Mouse (Mus musculus): ENCODE measurements around the gene Nek11. TPM values are rescaled to one million over a fixed set of nuclear protein-coding genes. Genes with fewer than 3 reads are reported as not detected.
A peak's percentile ranks its signal among the peaks of the same experiment; 100 is the strongest.

Gene Nek11
- polyA plus RNA-seq, 1 experiment from 2014 or later, result 2.8 TPM

- H3K36me3 ChIP-seq (ENCODE audit: control insufficient read depth, insufficient read depth, low read length), result no peaks in the 10 kb centered on the region
- no peak for ATAC-seq (ENCODE audit: low FRiP score)
- WGBS, result 86% methylated on average over 3 of the region's 3 CpGs
These were observed 93.1 kb downstream of the Nek11 start for GRCm38 (mm10) chr9:105302230-105302629.

GRCm38 (mm10) chr9:105301396-105301795 lies 93.9 kb downstream of the Nek11 start:
- no peaks in the 10 kb centered on the region for H3K36me3 ChIP-seq (ENCODE audit: control insufficient read depth, insufficient read depth, low read length)
- H3K9ac ChIP-seq (ENCODE audit: low read depth, low read length), result no peak overlapping the region
- no peak overlapping the region for H3K4me3 ChIP-seq (ENCODE audit: low read depth, low read length)
- no peak overlapping the region for H3K4me2 ChIP-seq (replicated peaks; ENCODE audit: low read depth, low read length)
- no peak for ATAC-seq (ENCODE audit: low FRiP score)
- H3K27ac ChIP-seq (ENCODE audit: low read depth, low read length), result no peak overlapping the region
- H3K4me1 ChIP-seq (replicated peaks; ENCODE audit: control insufficient read depth, insufficient read depth, low read length), result no peaks in the 10 kb centered on the region
- no peaks in the 10 kb centered on the region for H3K9me3 ChIP-seq (ENCODE audit: control insufficient read depth, low read length)
- DNase-seq (ENCODE audit: low spot score), result no peak
- 90% methylated on average over 1 of the region's 1 CpGs for WGBS
- H3K27me3 ChIP-seq (ENCODE audit: control insufficient read depth, insufficient read depth, low read length), result no peaks in the 10 kb centered on the region

More at GRCm38 (mm10) chr9:105302230-105302629, 93.1 kb downstream of the Nek11 start:
- Histone ChIP-seq H3K27me3 (ENCODE audit: control insufficient read depth, insufficient read depth, low read length) (no peaks in the 10 kb centered on the region), H3K4me3 (ENCODE audit: low read depth, low read length) (no peak overlapping the region), H3K27ac (ENCODE audit: low read depth, low read length) (no peak overlapping the region), H3K4me1 (replicated peaks; ENCODE audit: control insufficient read depth, insufficient read depth, low read length) (no peaks in the 10 kb centered on the region), H3K9me3 (ENCODE audit: control insufficient read depth, low read length) (no peaks in the 10 kb centered on the region), H3K9ac (ENCODE audit: low read depth, low read length) (no peak overlapping the region), H3K4me2 (replicated peaks; ENCODE audit: low read depth, low read length) (no peak overlapping the region)
- no peak for DNase-seq (ENCODE audit: low spot score)

GRCm38 (mm10) chr9:105300738-105301325 lies 94.5 kb downstream of the Nek11 start:
- no peak for ATAC-seq (ENCODE audit: low FRiP score)
- no peaks in the 10 kb centered on the region for H3K27me3 ChIP-seq (ENCODE audit: control insufficient read depth, insufficient read depth, low read length)
- 71% methylated on average over 2 of the region's 2 CpGs for WGBS

GRCm38 (mm10) chr9:105284670-105285069 lies 110.7 kb downstream of the Nek11 start:
- DNase-seq (ENCODE audit: low spot score) (no peak), ATAC-seq (ENCODE audit: low FRiP score) (no peak)
- Histone ChIP-seq H3K27ac (ENCODE audit: low read depth, low read length) (no peak overlapping the region), H3K9me3 (ENCODE audit: control insufficient read depth, low read length) (no peaks in the 10 kb centered on the region), H3K4me3 (ENCODE audit: low read depth, low read length) (no peak overlapping the region), H3K36me3 (ENCODE audit: control insufficient read depth, insufficient read depth, low read length) (no peaks in the 10 kb centered on the region), H3K9ac (ENCODE audit: low read depth, low read length) (no peak overlapping the region), H3K27me3 (ENCODE audit: control insufficient read depth, insufficient read depth, low read length) (no peaks in the 10 kb centered on the region), H3K4me1 (replicated peaks; ENCODE audit: control insufficient read depth, insufficient read depth, low read length) (no peaks in the 10 kb centered on the region), H3K4me2 (replicated peaks; ENCODE audit: low read depth, low read length) (no peak overlapping the region)
- 41% methylated on average over 7 of the region's 7 CpGs for WGBS

More at GRCm38 (mm10) chr9:105300738-105301325, 94.5 kb downstream of the Nek11 start:
- Histone ChIP-seq H3K4me1 (replicated peaks; ENCODE audit: control insufficient read depth, insufficient read depth, low read length) (no peaks in the 10 kb centered on the region), H3K4me3 (ENCODE audit: low read depth, low read length) (no peak overlapping the region), H3K4me2 (replicated peaks; ENCODE audit: low read depth, low read length) (no peak overlapping the region), H3K27ac (ENCODE audit: low read depth, low read length) (no peak overlapping the region), H3K9ac (ENCODE audit: low read depth, low read length) (no peak overlapping the region), H3K36me3 (ENCODE audit: control insufficient read depth, insufficient read depth, low read length) (no peaks in the 10 kb centered on the region), H3K9me3 (ENCODE audit: control insufficient read depth, low read length) (no peaks in the 10 kb centered on the region)
- DNase-seq (ENCODE audit: low spot score), result no peak

DNA sequence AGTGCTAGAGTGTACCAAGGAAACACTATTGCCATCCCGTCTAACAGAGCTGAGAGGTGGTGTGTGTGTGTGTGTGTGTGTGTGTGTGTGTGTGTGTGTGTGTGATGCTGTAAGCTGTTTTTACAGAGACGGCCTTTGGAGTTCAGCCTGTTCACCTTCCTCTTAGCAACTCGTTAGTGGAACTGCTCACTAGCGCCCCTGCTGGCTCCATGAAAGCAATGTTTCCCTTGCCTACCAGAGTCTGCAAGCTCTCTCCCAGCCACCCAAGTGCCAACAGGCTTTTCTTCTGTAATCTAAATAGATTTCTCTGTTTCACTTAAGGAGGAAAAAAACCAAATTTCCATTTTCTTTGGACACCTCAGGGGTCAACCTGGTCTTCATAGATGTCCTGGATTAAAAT lies 112.6 kb downstream of the Nek11 start:
- Histone ChIP-seq H3K9me3 (ENCODE audit: control insufficient read depth, low read length) (no peaks in the 10 kb centered on the region), H3K9ac (ENCODE audit: low read depth, low read length) (no peak overlapping the region), H3K4me3 (ENCODE audit: low read depth, low read length) (no peak overlapping the region), H3K27me3 (ENCODE audit: control insufficient read depth, insufficient read depth, low read length) (no peaks in the 10 kb centered on the region), H3K4me2 (replicated peaks; ENCODE audit: low read depth, low read length) (no peak overlapping the region), H3K36me3 (ENCODE audit: control insufficient read depth, insufficient read depth, low read length) (no peaks in the 10 kb centered on the region), H3K27ac (ENCODE audit: low read depth, low read length) (no peak overlapping the region), H3K4me1 (replicated peaks; ENCODE audit: control insufficient read depth, insufficient read depth, low read length) (no peaks in the 10 kb centered on the region)
- DNase-seq (ENCODE audit: low spot score) (peak; percentile 74), ATAC-seq (ENCODE audit: low FRiP score) (no peak)
- WGBS, result 28% methylated on average over 4 of the region's 4 CpGs

- H3K4me2 ChIP-seq (replicated peaks; ENCODE audit: low read depth, low read length), result no peak overlapping the region
These were observed 120.4 kb downstream of the Nek11 start for GRCm38 (mm10) chr9:105274925-105275324.

GRCm38 (mm10) chr9:105274286-105274685 lies 121.0 kb downstream of the Nek11 start:
- Histone ChIP-seq H3K27ac (ENCODE audit: low read depth, low read length) (peak overlapping the region; percentile 36; the same call in 1 of the 2 replicates), H3K9ac (ENCODE audit: low read depth, low read length) (no peak overlapping the region), H3K4me3 (ENCODE audit: low read depth, low read length) (no peak overlapping the region), H3K4me2 (replicated peaks; ENCODE audit: low read depth, low read length) (no peak overlapping the region), H3K9me3 (ENCODE audit: control insufficient read depth, low read length) (no peaks in the 10 kb centered on the region), H3K4me1 (replicated peaks; ENCODE audit: control insufficient read depth, insufficient read depth, low read length) (no peaks in the 10 kb centered on the region), H3K36me3 (ENCODE audit: control insufficient read depth, insufficient read depth, low read length) (no peaks in the 10 kb centered on the region), H3K27me3 (ENCODE audit: control insufficient read depth, insufficient read depth, low read length) (no peaks in the 10 kb centered on the region)
- DNase-seq (ENCODE audit: low spot score), result peak; percentile 53
- peak; percentile 66 for ATAC-seq (ENCODE audit: low FRiP score)
- 42% methylated on average over 6 of the region's 6 CpGs for WGBS

More at GRCm38 (mm10) chr9:105274925-105275324, 120.4 kb downstream of the Nek11 start:
- Histone ChIP-seq H3K4me3 (ENCODE audit: low read depth, low read length) (no peak overlapping the region), H3K9ac (ENCODE audit: low read depth, low read length) (no peak overlapping the region), H3K36me3 (ENCODE audit: control insufficient read depth, insufficient read depth, low read length) (no peaks in the 10 kb centered on the region), H3K4me1 (replicated peaks; ENCODE audit: control insufficient read depth, insufficient read depth, low read length) (no peaks in the 10 kb centered on the region), H3K27ac (ENCODE audit: low read depth, low read length) (0 out of 2 replicates have a peak overlapping the region, but pooled peaks have one; percentile 36), H3K9me3 (ENCODE audit: control insufficient read depth, low read length) (no peaks in the 10 kb centered on the region), H3K27me3 (ENCODE audit: control insufficient read depth, insufficient read depth, low read length) (no peaks in the 10 kb centered on the region)
- ATAC-seq (ENCODE audit: low FRiP score) (no peak), DNase-seq (ENCODE audit: low spot score) (no peak)
- WGBS, result 81% methylated on average over 3 of the region's 3 CpGs

GRCm38 (mm10) chr9:105272241-105272640 lies 123.1 kb downstream of the Nek11 start:
- DNase-seq (ENCODE audit: low spot score) (peak; percentile 41), ATAC-seq (ENCODE audit: low FRiP score) (no peak)
- Histone ChIP-seq H3K4me2 (replicated peaks; ENCODE audit: low read depth, low read length) (no peak overlapping the region), H3K4me3 (ENCODE audit: low read depth, low read length) (no peak overlapping the region), H3K4me1 (replicated peaks; ENCODE audit: control insufficient read depth, insufficient read depth, low read length) (no peaks in the 10 kb centered on the region), H3K27ac (ENCODE audit: low read depth, low read length) (no peak overlapping the region), H3K36me3 (ENCODE audit: control insufficient read depth, insufficient read depth, low read length) (no peaks in the 10 kb centered on the region), H3K9me3 (ENCODE audit: control insufficient read depth, low read length) (no peaks in the 10 kb centered on the region), H3K27me3 (ENCODE audit: control insufficient read depth, insufficient read depth, low read length) (no peaks in the 10 kb centered on the region), H3K9ac (ENCODE audit: low read depth, low read length) (no peak overlapping the region)
- 14% methylated on average over 7 of the region's 7 CpGs for WGBS

- Histone ChIP-seq H3K27ac (ENCODE audit: low read depth, low read length) (no peak overlapping the region), H3K4me3 (ENCODE audit: low read depth, low read length) (no peak overlapping the region), H3K9ac (ENCODE audit: low read depth, low read length) (no peak overlapping the region), H3K27me3 (ENCODE audit: control insufficient read depth, insufficient read depth, low read length) (no peaks in the 10 kb centered on the region), H3K9me3 (ENCODE audit: control insufficient read depth, low read length) (no peaks in the 10 kb centered on the region), H3K4me1 (replicated peaks; ENCODE audit: control insufficient read depth, insufficient read depth, low read length) (no peaks in the 10 kb centered on the region), H3K36me3 (ENCODE audit: control insufficient read depth, insufficient read depth, low read length) (no peaks in the 10 kb centered on the region), H3K4me2 (replicated peaks; ENCODE audit: low read depth, low read length) (no peak overlapping the region)
- WGBS, result 84% methylated on average over 2 of the region's 2 CpGs
- ATAC-seq (ENCODE audit: low FRiP score), result no peak
- peak; percentile 13 for DNase-seq (ENCODE audit: low spot score)
These were observed 132.2 kb downstream of the Nek11 start for GRCm38 (mm10) chr9:105263140-105263539.

Measured in hindbrain, embryonic 11.5 days (tissue).